Mouse (Mus musculus): ENCODE measurements around the gene Ankrd44. TPM values are rescaled to one million over a fixed set of nuclear protein-coding genes. Genes with fewer than 3 reads are reported as not detected.

The Ankrd44 gene
- total and polyA plus RNA-seq, 3 experiments, result 12.7 to 23.0 (median 19.8) TPM

- H3K4me1 ChIP-seq (ENCODE audit: control insufficient read depth in 1 of 2, insufficient read depth in 2 of 2), result peaks cover 7 to 31% of the 10 kb centered on the region in 2 experiments
- no peak overlapping the region for H3K4me3 ChIP-seq (replicated peaks in 1 of 3; ENCODE audit: low read depth in 2 of 3, low read length in 2 of 3, poor library complexity in 1 of 3)
- dilution Hi-C loops (cut with MboI; ENCODE audit: extremely low pct_ligation_motif_present, extremely low pct_unique_long_range_greater_than_20kb, low sequenced_read_pairs) (no loop called here), in situ Hi-C loops (cut with MboI; ENCODE audit: low pct_ligation_motif_present, low pct_unique_long_range_greater_than_20kb, low sequenced_read_pairs) (no loop called here)
- no peak overlapping the region for H3K27ac ChIP-seq (ENCODE audit: insufficient read depth, low read depth)
- H3K79me2 ChIP-seq (replicated peaks; ENCODE audit: control insufficient read depth, extremely low read depth, insufficient read depth, poor library complexity, severe bottlenecking), result no peaks in the 10 kb centered on the region
- TF ChIP-seq MXI1 (IDR thresholded peaks at IDR 0.05; ENCODE audit: low read depth, low read length), result no peak
- no peak for TF ChIP-seq E2F4 (IDR thresholded peaks at IDR 0.05; ENCODE audit: insufficient replicate concordance, low read depth, low read length)
- no peak for TF ChIP-seq CHD2 (IDR thresholded peaks at IDR 0.05; ENCODE audit: low read length)
- TF ChIP-seq MEF2A (IDR thresholded peaks at IDR 0.05; ENCODE audit: borderline replicate concordance, low read depth, low read length), result no peak
- TF ChIP-seq USF1 (IDR thresholded peaks at IDR 0.05; ENCODE audit: low read depth, low read length), result no peak
- no peak for TF ChIP-seq TCF12 (IDR thresholded peaks at IDR 0.05; ENCODE audit: low read depth, low read length)
- TF ChIP-seq POLR2AphosphoS2 (IDR thresholded peaks at IDR 0.05; ENCODE audit: low read depth, low read length), result no peak
- no peak for TF ChIP-seq HCFC1 (IDR thresholded peaks at IDR 0.05; ENCODE audit: low read depth, low read length)
- no peak for TF ChIP-seq CHD1 (IDR thresholded peaks at IDR 0.05; ENCODE audit: low read depth, low read length)
- no peak for TF ChIP-seq MYC (IDR thresholded peaks at IDR 0.05; ENCODE audit: low read depth, low read length)
- H3K9me3 ChIP-seq (replicated peaks; ENCODE audit: low read length), result no peaks in the 10 kb centered on the region
- no peak overlapping the region for H3K4me2 ChIP-seq (ENCODE audit: insufficient read depth, low read depth, poor library complexity, severe bottlenecking)
- H3K36me3 ChIP-seq (replicated peaks in 1 of 2; ENCODE audit: control insufficient read depth in 1 of 2, insufficient read depth in 1 of 2, low read length in 1 of 2), result peaks cover 0 to 6% of the 10 kb centered on the region in 2 experiments
- H3K27me3 ChIP-seq (replicated peaks), result no peaks in the 10 kb centered on the region
- H3K9ac ChIP-seq (ENCODE audit: insufficient read depth, low read depth), result no peak overlapping the region
- DNase-seq (ENCODE audit: extremely low read depth), result no peak
These were observed 117.1 kb downstream of the Ankrd44 start for GRCm38 (mm10) chr1:54809098-54809490.

DNA sequence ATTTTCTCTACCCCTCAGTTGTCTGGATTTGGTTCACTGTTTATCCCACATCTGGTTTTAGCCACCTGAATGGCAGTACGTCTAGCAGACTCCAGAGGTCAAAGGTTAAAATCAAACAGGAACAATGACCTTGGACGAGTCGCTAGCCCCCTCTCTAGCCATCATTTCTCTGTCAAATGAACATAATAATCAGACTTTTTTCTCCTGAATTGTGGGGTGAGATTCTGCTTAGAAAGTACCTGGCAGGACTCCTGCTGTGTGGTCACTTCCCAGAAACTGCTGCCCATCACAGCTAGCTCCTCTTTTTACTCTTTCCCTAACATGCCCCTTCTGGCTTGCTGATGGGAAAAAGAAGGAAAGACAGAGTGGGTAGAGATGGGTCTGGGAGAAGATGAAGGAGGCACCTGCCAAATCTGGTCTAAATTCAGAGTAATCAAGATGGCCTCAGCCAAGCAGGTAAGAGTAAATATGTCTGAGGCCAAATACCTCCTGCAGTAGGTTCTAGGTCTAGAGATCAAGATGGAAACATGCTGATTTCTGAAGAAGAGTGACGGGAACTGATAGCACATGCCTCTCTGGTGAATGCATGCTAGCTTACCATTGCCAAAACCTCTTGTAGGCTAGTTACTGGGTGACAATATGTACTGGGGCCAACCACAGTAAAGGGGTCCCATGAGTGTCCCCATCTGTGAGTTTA is 117.6 kb downstream of the Ankrd44 start:
- Histone ChIP-seq H3K27me3 (replicated peaks) (no peaks in the 10 kb centered on the region), H3K36me3 (replicated peaks in 1 of 2; ENCODE audit: control insufficient read depth in 1 of 2, insufficient read depth in 1 of 2, low read length in 1 of 2) (peaks cover 0 to 4% of the 10 kb centered on the region in 2 experiments), H3K4me2 (ENCODE audit: insufficient read depth, low read depth, poor library complexity, severe bottlenecking) (no peak overlapping the region), H3K4me3 (replicated peaks in 1 of 3; ENCODE audit: low read depth in 2 of 3, low read length in 2 of 3, poor library complexity in 1 of 3) (no peak overlapping the region), H3K4me1 (ENCODE audit: control insufficient read depth in 1 of 2, insufficient read depth in 2 of 2) (peaks cover 7 to 34% of the 10 kb centered on the region in 2 experiments), H3K27ac (ENCODE audit: insufficient read depth, low read depth) (no peak overlapping the region), H3K9me3 (replicated peaks; ENCODE audit: low read length) (no peaks in the 10 kb centered on the region), H3K79me2 (replicated peaks; ENCODE audit: control insufficient read depth, extremely low read depth, insufficient read depth, poor library complexity, severe bottlenecking) (no peaks in the 10 kb centered on the region), H3K9ac (ENCODE audit: insufficient read depth, low read depth) (no peak overlapping the region)
- in situ Hi-C loops (cut with MboI; ENCODE audit: low pct_ligation_motif_present, low pct_unique_long_range_greater_than_20kb, low sequenced_read_pairs), result no loop called here
- dilution Hi-C loops (cut with MboI; ENCODE audit: extremely low pct_ligation_motif_present, extremely low pct_unique_long_range_greater_than_20kb, low sequenced_read_pairs), result no loop called here
- DNase-seq (ENCODE audit: extremely low read depth), result no peak
- TF ChIP-seq CTCF (conservative IDR thresholded peaks at IDR 0.05 in 1 of 2, IDR thresholded peaks at IDR 0.05 in 1 of 2; ENCODE audit: low read depth in 2 of 2, low read length in 2 of 2) (no peak), PAX5 (IDR thresholded peaks at IDR 0.05; ENCODE audit: low read length) (no peak), USF1 (IDR thresholded peaks at IDR 0.05; ENCODE audit: low read depth, low read length) (no peak), MAX (IDR thresholded peaks at IDR 0.05; ENCODE audit: low read length) (no peak), MAFK (IDR thresholded peaks at IDR 0.05; ENCODE audit: insufficient replicate concordance, low read length) (no peak), JUND (conservative IDR thresholded peaks at IDR 0.05; ENCODE audit: low read depth, low read length) (no peak), E2F4 (IDR thresholded peaks at IDR 0.05; ENCODE audit: insufficient replicate concordance, low read depth, low read length) (no peak), ZC3H11A (IDR thresholded peaks at IDR 0.05; ENCODE audit: low read depth, low read length) (no peak), HCFC1 (IDR thresholded peaks at IDR 0.05; ENCODE audit: low read depth, low read length) (no peak), RCOR1 (conservative IDR thresholded peaks at IDR 0.05; ENCODE audit: low read depth, low read length) (no peak), NRF1 (IDR thresholded peaks at IDR 0.05; ENCODE audit: low read depth, low read length) (no peak), ETS1 (conservative IDR thresholded peaks at IDR 0.05; ENCODE audit: low read depth, low read length) (no peak), MXI1 (IDR thresholded peaks at IDR 0.05; ENCODE audit: low read depth, low read length) (no peak), MYC (IDR thresholded peaks at IDR 0.05; ENCODE audit: low read depth, low read length) (no peak), KAT2A (IDR thresholded peaks at IDR 0.05; ENCODE audit: insufficient replicate concordance, low read length) (no peak), POLR2AphosphoS2 (IDR thresholded peaks at IDR 0.05; ENCODE audit: low read depth, low read length) (no peak)

All from CH12.LX (cell line).